Mouse (Mus musculus) testis, adult 2 months (tissue): Measurements from ENCODE around the gene Prpsap1. TPM values are rescaled to one million over a fixed set of nuclear protein-coding genes. Genes with fewer than 3 reads are reported as not detected.
A peak's percentile ranks its signal among the peaks of the same experiment; 100 is the strongest.

Experiments
- H3K27ac ChIP-seq: fragments of 200-500 bp; 2 replicates; pipeline ENCODE4 v1.5.1; 2012; ENCODE audit warnings: low read depth, low read length; ENCODE audit not compliant: control insufficient read depth, insufficient read depth
- H3K27me3 ChIP-seq: fragments of 200-500 bp; 2 replicates; pipeline ENCODE4 v1.6.1; 2012; ENCODE audit warnings: mild to moderate bottlenecking, low read length, moderate library complexity; ENCODE audit not compliant: control insufficient read depth, insufficient read depth
- H3K36me3 ChIP-seq: fragments of 200-500 bp; 2 replicates; pipeline ENCODE4 v1.6.1; 2012; ENCODE audit warnings: mild to moderate bottlenecking, low read length; ENCODE audit not compliant: control insufficient read depth, insufficient read depth
- H3K4me1 ChIP-seq: fragments of 200-500 bp; 2 replicates; pipeline ENCODE4 v1.6.1; 2012; ENCODE audit warnings: low read length; ENCODE audit not compliant: control insufficient read depth, insufficient read depth
- H3K4me3 ChIP-seq: fragments of 200-500 bp; 2 replicates; pipeline ENCODE4 v1.5.1; 2012; ENCODE audit warnings: low read depth, mild to moderate bottlenecking, low read length, moderate library complexity, mixed read lengths; ENCODE audit not compliant: control insufficient read depth
- CTCF ChIP-seq: fragments of 200-500 bp; IDR thresholded peaks from 2 replicates; pipeline ENCODE4 v1.5.1; 2012; ENCODE audit warnings: low read depth, mild to moderate bottlenecking, inconsistent platforms, low read length, moderate library complexity; ENCODE audit not compliant: control insufficient read depth, insufficient read depth, insufficient replicate concordance
- POLR2A ChIP-seq: fragments of 200-500 bp; IDR thresholded peaks from 2 replicates; pipeline ENCODE4 v1.6.1; 2012; ENCODE audit warnings: low read depth, mild to moderate bottlenecking, inconsistent platforms, low read length, moderate library complexity; ENCODE audit not compliant: control insufficient read depth
- polyA plus RNA-seq: library from polyadenylated mRNA; depleted of rRNA; stranded (reverse); fragments of >200 nt; gene quantifications from 2 replicates; pipeline ENCODE4 v1.2.3, GENCODE M21; 2012

The Prpsap1 gene
- polyA plus RNA-seq, 1 experiment = 59.0 TPM

DNA sequence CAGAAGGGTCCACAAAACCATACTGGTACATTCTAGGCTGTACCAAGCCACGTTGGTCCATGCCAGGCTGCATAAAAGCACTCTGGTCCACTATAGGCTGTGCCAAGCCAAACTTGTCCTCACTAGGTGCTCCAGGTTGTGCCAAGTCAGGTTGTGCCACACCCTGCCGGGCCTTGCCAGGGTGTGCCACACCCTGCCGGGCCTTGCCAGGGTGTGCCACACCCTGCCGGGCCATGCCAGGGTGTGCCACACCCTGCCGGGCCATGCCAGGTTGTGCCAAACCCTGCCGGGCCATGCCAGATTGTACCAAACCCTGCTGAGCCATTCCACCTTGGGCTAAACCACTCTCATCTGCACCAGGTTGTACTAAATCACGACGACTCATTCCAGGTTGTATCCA lies 37.8 kb downstream of the Prpsap1 start:
- Histone ChIP-seq H3K4me3 (peak overlapping the region; percentile 5; the same call in 1 of the 2 replicates), H3K27me3 (no peaks in the 10 kb centered on the region), H3K27ac (no peak overlapping the region), H3K4me1 (no peaks in the 10 kb centered on the region; the same call in 1 of the 2 replicates), H3K36me3 (no peaks in the 10 kb centered on the region; the same call in 1 of the 2 replicates)
- no peak for TF ChIP-seq POLR2A
- no peak for TF ChIP-seq CTCF

- Histone ChIP-seq H3K27ac (no peak overlapping the region), H3K4me1 (no peaks in the 10 kb centered on the region; the same call in 1 of the 2 replicates)
- no peak for TF ChIP-seq POLR2A
- TF ChIP-seq CTCF = no peak
Measured at GRCm38 (mm10) chr11:116453889-116454288, 40.1 kb downstream of the Prpsap1 start.

DNA sequence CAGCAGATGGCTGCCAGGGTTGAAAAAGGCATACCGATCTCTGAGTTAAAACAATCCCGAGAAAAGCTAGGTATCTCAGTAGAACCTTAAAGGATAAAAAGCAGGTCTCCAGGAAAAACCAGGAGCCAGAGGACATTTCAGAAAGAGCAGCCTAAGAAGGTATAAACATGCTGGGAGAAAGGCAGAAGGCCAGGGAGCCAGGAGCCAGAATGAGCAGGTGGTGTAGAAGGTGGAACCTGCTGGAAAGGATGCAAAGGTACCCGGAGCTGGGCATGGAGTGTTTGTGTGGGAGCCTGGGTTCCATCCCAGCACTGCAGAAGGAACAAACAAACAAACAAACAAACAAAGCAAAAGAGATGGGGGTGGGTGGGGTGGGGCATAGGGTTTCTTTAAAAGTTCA lies 44.7 kb downstream of the Prpsap1 start:
- no peaks in the 10 kb centered on the region for H3K27me3 ChIP-seq
- no peak overlapping the region for H3K4me3 ChIP-seq
- TF ChIP-seq CTCF (no peak), POLR2A (no peak)
- H3K27ac ChIP-seq = no peak overlapping the region
- peaks cover 10% of the 10 kb centered on the region for H3K4me1 ChIP-seq
- no peaks in the 10 kb centered on the region for H3K36me3 ChIP-seq

More at GRCm38 (mm10) chr11:116453889-116454288, 40.1 kb downstream of the Prpsap1 start:
- Histone ChIP-seq H3K27me3 (no peaks in the 10 kb centered on the region), H3K36me3 (no peaks in the 10 kb centered on the region; the same call in 1 of the 2 replicates), H3K4me3 (no peak overlapping the region)

DNA sequence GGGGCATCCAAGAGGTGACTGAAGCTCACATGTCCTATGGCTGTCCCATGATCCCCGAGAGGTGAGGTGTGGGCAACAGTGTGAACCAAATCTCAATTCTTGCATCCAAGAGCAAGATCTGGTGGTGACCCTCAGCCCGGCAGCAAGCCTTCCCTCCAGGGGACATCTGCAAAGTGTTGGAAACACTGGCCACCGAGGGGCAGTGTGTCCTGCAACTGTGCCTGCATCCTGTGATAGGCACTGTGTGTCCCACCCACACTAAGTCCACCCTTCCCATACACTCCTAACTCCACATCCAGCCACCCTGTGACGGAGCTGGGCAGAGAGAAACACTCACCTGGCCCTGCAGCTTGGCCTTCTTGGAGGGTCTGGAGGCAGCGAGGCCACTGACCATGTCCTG lies 46.2 kb downstream of the Prpsap1 start:
- peaks cover 10% of the 10 kb centered on the region for H3K4me1 ChIP-seq
- H3K27me3 ChIP-seq = no peaks in the 10 kb centered on the region

GRCm38 (mm10) chr11:116446308-116446887 lies 47.6 kb downstream of the Prpsap1 start:
- TF ChIP-seq CTCF (no peak), POLR2A (no peak)
- no peaks in the 10 kb centered on the region for H3K36me3 ChIP-seq
- no peaks in the 10 kb centered on the region for H3K27me3 ChIP-seq
- H3K4me3 ChIP-seq = peak overlapping the region; percentile 55
- H3K27ac ChIP-seq = no peak overlapping the region
- peaks cover 10% of the 10 kb centered on the region for H3K4me1 ChIP-seq

More for the DNA sequence above, 46.2 kb downstream of the Prpsap1 start:
- Histone ChIP-seq H3K36me3 (no peaks in the 10 kb centered on the region), H3K27ac (no peak overlapping the region), H3K4me3 (peak overlapping the region; percentile 43)
- no peak for TF ChIP-seq POLR2A
- peak; percentile 3; the same call in 1 of the 2 replicates for TF ChIP-seq CTCF

GRCm38 (mm10) chr11:116445596-116446307 lies 48.2 kb downstream of the Prpsap1 start:
- Histone ChIP-seq H3K4me1 (peaks cover 10% of the 10 kb centered on the region), H3K27ac (no peak overlapping the region), H3K4me3 (peak overlapping the region; percentile 55), H3K36me3 (no peaks in the 10 kb centered on the region), H3K27me3 (no peaks in the 10 kb centered on the region)
- TF ChIP-seq POLR2A = no peak; the same call in 1 of the 2 replicates
- peak; percentile 93 for TF ChIP-seq CTCF

- H3K27me3 ChIP-seq = no peaks in the 10 kb centered on the region
- no peak overlapping the region for H3K4me3 ChIP-seq
- peaks cover 10% of the 10 kb centered on the region for H3K4me1 ChIP-seq
- TF ChIP-seq POLR2A (no peak), CTCF (no peak)
- H3K27ac ChIP-seq = no peak overlapping the region
- no peaks in the 10 kb centered on the region for H3K36me3 ChIP-seq
Measured at GRCm38 (mm10) chr11:116443935-116444334, 50.1 kb downstream of the Prpsap1 start.

DNA sequence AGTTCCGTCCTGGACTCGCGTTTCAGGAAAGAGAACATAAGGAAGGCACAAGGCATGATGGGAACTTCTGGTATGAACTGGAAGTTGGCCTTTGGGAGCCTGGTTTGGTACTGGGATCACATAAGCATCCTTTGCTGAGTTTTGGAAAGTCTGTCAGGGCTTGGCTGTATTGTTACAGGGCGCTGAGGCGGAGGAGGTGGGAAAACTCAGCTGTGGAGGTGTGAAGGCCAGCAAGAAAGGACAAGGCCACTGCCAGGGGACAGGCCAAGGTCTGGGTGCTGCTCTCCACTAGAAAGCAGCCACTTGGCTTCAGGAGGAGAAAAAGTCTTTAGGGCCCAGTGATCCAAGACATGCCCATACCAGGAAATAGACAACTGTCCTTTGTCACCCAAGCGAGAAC lies 50.7 kb downstream of the Prpsap1 start:
- no peaks in the 10 kb centered on the region for H3K36me3 ChIP-seq
- no peak overlapping the region for H3K27ac ChIP-seq
- H3K4me3 ChIP-seq = no peak overlapping the region
- TF ChIP-seq CTCF = no peak
- TF ChIP-seq POLR2A = no peak
- H3K4me1 ChIP-seq = peaks cover 10% of the 10 kb centered on the region
- H3K27me3 ChIP-seq = no peaks in the 10 kb centered on the region
